22 mouse cellular contexts compared by ENCODE assay signal in genomic region chrX:113545106-113545505, GRCm38 (mm10).
DNase-seq lines count a peak whose midpoint lies in the region; ATAC-seq and TF ChIP-seq lines count a peak whose summit lies in the region.
"Had no signal": no experiment of that assay in that cellular context is flagged by ENCODE, and none has a peak within 500 bp of the region (broad histone marks: within the 10 kb centered on the region; RNA-seq: fewer than 3 reads in every experiment).

No protein-coding gene starts in this region.

- ATAC-seq in lung, embryonic 16.5 days (ENCODE audit: low read depth) = 0 out of 2 replicates have a peak, but pooled peaks have one; percentile 36
- ATAC-seq: forebrain, embryonic 15.5 days; hindbrain, postnatal 0 days; intestine, postnatal 0 days; midbrain, embryonic 13.5 days had no signal

- H3K79me2 ChIP-seq in MEL (ENCODE audit: control insufficient read depth, insufficient read depth, low read length, poor library complexity) = no peaks in the 10 kb centered on the region

- no peaks in the 10 kb centered on the region for H3K36me3 ChIP-seq in lung, embryonic 16.5 days (ENCODE audit: control insufficient read depth, insufficient read depth, low read length)
- no peaks in the 10 kb centered on the region for H3K36me3 ChIP-seq in MEL (ENCODE audit: control insufficient read depth in 1 of 2, insufficient read depth in 2 of 2, low read length in 2 of 2)
- H3K36me3 ChIP-seq: embryonic facial prominence, embryonic 13.5 days; forebrain, embryonic 15.5 days; heart, embryonic 10.5 days; hindbrain, embryonic 10.5 days; limb, embryonic 13.5 days; liver, embryonic 15.5 days; midbrain, embryonic 13.5 days; neural tube, embryonic 13.5 days had no signal

- DNase-seq in cerebellum, postnatal 10 days = peak; percentile 1 to 3
- no peak for DNase-seq in cerebellum, postnatal 36 days
- DNase-seq in lung, adult 2 months = no peak
- DNase-seq in MEL (ENCODE audit: low read depth, low spot score) = peak; percentile 10
- DNase-seq in fat pad, adult 2 months (ENCODE audit: extremely low read depth, low read depth, low spot score) = peak; percentile 52
- no peak for DNase-seq in gastrocnemius, postnatal 4 days (ENCODE audit: low spot score in 2 of 2)
- no peak for DNase-seq in gastrocnemius, adult 8-10 months (ENCODE audit: low spot score in 2 of 2)
- DNase-seq: B cell, adult 2 months; cerebellum, adult 9-10 months; gastrocnemius, postnatal 36 days had no signal

- H3K4me2 ChIP-seq in lung, embryonic 16.5 days (ENCODE audit: low read depth, low read length) = no peak overlapping the region
- H3K4me2 ChIP-seq: embryonic facial prominence, embryonic 13.5 days; forebrain, embryonic 15.5 days; limb, embryonic 13.5 days; liver, embryonic 15.5 days; midbrain, embryonic 13.5 days; neural tube, embryonic 13.5 days had no signal

- H3K4me1 ChIP-seq in lung, embryonic 16.5 days (replicated peaks; ENCODE audit: control insufficient read depth, insufficient read depth, low read length) = no peaks in the 10 kb centered on the region
- H3K4me1 ChIP-seq in lung, adult 2 months (ENCODE audit: control insufficient read depth, insufficient read depth, low read length) = no peaks in the 10 kb centered on the region
- H3K4me1 ChIP-seq in MEL (ENCODE audit: control insufficient read depth in 1 of 2, insufficient read depth in 2 of 2, low read length in 2 of 2) = no peaks in the 10 kb centered on the region
- H3K4me1 ChIP-seq: embryonic facial prominence, embryonic 13.5 days; forebrain, embryonic 15.5 days; heart, embryonic 10.5 days; hindbrain, embryonic 10.5 days; limb, embryonic 13.5 days; liver, embryonic 15.5 days; midbrain, embryonic 13.5 days; neural tube, embryonic 13.5 days had no signal

- TF ChIP-seq EP300 in MEL (IDR thresholded peaks at IDR 0.05; ENCODE audit: low read depth in 1 of 2, low read length in 2 of 2) = no peak

- H3K9ac ChIP-seq in lung, embryonic 16.5 days (ENCODE audit: low read length) = no peak overlapping the region
- no peak overlapping the region for H3K9ac ChIP-seq in MEL (ENCODE audit: control insufficient read depth, low read depth, low read length, poor library complexity, severe bottlenecking)
- H3K9ac ChIP-seq: embryonic facial prominence, embryonic 13.5 days; forebrain, embryonic 15.5 days; limb, embryonic 13.5 days; liver, embryonic 15.5 days; midbrain, embryonic 13.5 days; neural tube, embryonic 13.5 days had no signal

- no peaks in the 10 kb centered on the region for H3K27me3 ChIP-seq in lung, embryonic 16.5 days (ENCODE audit: control insufficient read depth, insufficient read depth, low read depth, low read length)
- H3K27me3 ChIP-seq in MEL (ENCODE audit: control insufficient read depth in 1 of 2, insufficient read depth in 2 of 2, low read length in 2 of 2) = no peaks in the 10 kb centered on the region
- H3K27me3 ChIP-seq: embryonic facial prominence, embryonic 13.5 days; forebrain, embryonic 15.5 days; limb, embryonic 13.5 days; liver, embryonic 15.5 days; midbrain, embryonic 13.5 days; neural tube, embryonic 13.5 days had no signal

- no peak for TF ChIP-seq RAD21 in MEL (IDR thresholded peaks at IDR 0.05; ENCODE audit: low read depth, low read length)

- TF ChIP-seq POLR2A in lung, adult 2 months (IDR thresholded peaks at IDR 0.05; ENCODE audit: borderline replicate concordance, extremely low read depth, low read depth, low read length) = no peak
- TF ChIP-seq POLR2A in MEL (IDR thresholded peaks at IDR 0.05; ENCODE audit: control insufficient read depth in 1 of 2, insufficient read depth in 1 of 2, low read depth in 1 of 2, low read length in 2 of 2, poor library complexity in 1 of 2) = no peak

- no peak overlapping the region for H3K27ac ChIP-seq in lung, embryonic 16.5 days (ENCODE audit: low read length)
- no peak overlapping the region for H3K27ac ChIP-seq in MEL (ENCODE audit: control insufficient read depth, low read depth, low read length)
- H3K27ac ChIP-seq: embryonic facial prominence, embryonic 13.5 days; forebrain, embryonic 15.5 days; heart, embryonic 10.5 days; hindbrain, embryonic 10.5 days; hindbrain, postnatal 0 days; limb, embryonic 13.5 days; liver, embryonic 15.5 days; midbrain, embryonic 13.5 days; neural tube, embryonic 13.5 days; stomach, postnatal 0 days had no signal

- TF ChIP-seq CTCF in lung, adult 2 months (IDR thresholded peaks at IDR 0.05; ENCODE audit: insufficient read depth, low read length) = no peak
- TF ChIP-seq CTCF in MEL (IDR thresholded peaks at IDR 0.05 in 2 of 3, conservative IDR thresholded peaks at IDR 0.05 in 1 of 3; ENCODE audit: control insufficient read depth in 1 of 3, insufficient read depth in 1 of 3, low read depth in 2 of 3, low read length in 3 of 3, poor library complexity in 1 of 3, severe bottlenecking in 1 of 3) = no peak

- H3K9me3 ChIP-seq in lung, embryonic 16.5 days (ENCODE audit: control insufficient read depth, low read length) = no peaks in the 10 kb centered on the region
- H3K9me3 ChIP-seq in MEL (replicated peaks; ENCODE audit: insufficient read depth, low read length) = no peaks in the 10 kb centered on the region
- H3K9me3 ChIP-seq: embryonic facial prominence, embryonic 13.5 days; forebrain, embryonic 15.5 days; heart, embryonic 10.5 days; hindbrain, embryonic 10.5 days; limb, embryonic 13.5 days; liver, embryonic 15.5 days; midbrain, embryonic 13.5 days; neural tube, embryonic 13.5 days had no signal

- no peak overlapping the region for H3K4me3 ChIP-seq in lung, embryonic 16.5 days (ENCODE audit: low read length)
- H3K4me3 ChIP-seq in lung, adult 2 months (replicated peaks; ENCODE audit: extremely low read depth, low read depth, low read length) = no peak overlapping the region
- no peak overlapping the region for H3K4me3 ChIP-seq in MEL (ENCODE audit: control insufficient read depth in 1 of 2, insufficient read depth in 1 of 2, low read depth in 2 of 2, low read length in 2 of 2)
- H3K4me3 ChIP-seq: embryonic facial prominence, embryonic 13.5 days; forebrain, embryonic 15.5 days; heart, embryonic 10.5 days; hindbrain, embryonic 10.5 days; limb, embryonic 13.5 days; liver, embryonic 15.5 days; midbrain, embryonic 13.5 days; neural tube, embryonic 13.5 days had no signal

- 35% methylated on average over 3 of the region's 3 CpGs for WGBS in lung, embryonic 16.5 days
- WGBS in lung, adult 2 months = 37% methylated on average over 3 of the region's 3 CpGs

TF ChIP-seq in MEL, 35 proteins besides CTCF, POLR2A, EP300 and RAD21:
- no peak for TF ChIP-seq TBP (IDR thresholded peaks at IDR 0.05; ENCODE audit: low read depth, low read length)
- no peak for TF ChIP-seq ETS1 (IDR thresholded peaks at IDR 0.05; ENCODE audit: low read depth, low read length)

Comparison
In these comparisons a context has a peak if more than half of its experiments do, and no peak if none do; other contexts are left out.
1. DNase-seq: peak in cerebellum, postnatal 10 days (2 of 2), MEL (single experiment) and fat pad, adult 2 months (single experiment); none in cerebellum, postnatal 36 days (0 of 2), lung, adult 2 months (single experiment), gastrocnemius, postnatal 4 days (0 of 2) and gastrocnemius, adult 8-10 months (0 of 2).